Mouse (Mus musculus) CH12.LX (cell line): Measurements from ENCODE around the gene Abtb2. TPM values are rescaled to one million over a fixed set of nuclear protein-coding genes. Genes with fewer than 3 reads are reported as not detected.

ENCODE experiments used
- DNase-seq: peaks from one replicate; pipeline ENCODE4 v3.0.0-alpha.2; 2013; ENCODE audit errors: extremely low read depth
- H3K27ac ChIP-seq: 2 replicates; pipeline ENCODE4 v1.5.1; 2012; ENCODE audit warnings: low read depth, mild to moderate bottlenecking, control low read depth, moderate library complexity; ENCODE audit not compliant: insufficient read depth
- H3K27me3 ChIP-seq: replicated peaks from 2 replicates; pipeline ENCODE3; 2012; ENCODE audit warnings: inconsistent platforms
- H3K36me3 ChIP-seq, 2 experiments: replicated peaks in 1 of 2; 2 replicates each; pipeline versions ENCODE3 to v1.6.1; 2012; ENCODE audit warnings: inconsistent platforms in 1 of 2, low read length in 1 of 2, mild to moderate bottlenecking in 1 of 2, mixed read lengths in 1 of 2, moderate library complexity in 1 of 2; ENCODE audit not compliant: control insufficient read depth in 1 of 2, insufficient read depth in 1 of 2
- H3K4me1 ChIP-seq, 2 experiments: 2 replicates each; pipeline ENCODE4 v1.6.1; 2012; ENCODE audit warnings: inconsistent platforms in 1 of 2, moderate library complexity in 1 of 2; ENCODE audit not compliant: insufficient read depth in 2 of 2, control insufficient read depth in 1 of 2
- H3K4me2 ChIP-seq: 2 replicates; pipeline ENCODE4 v1.6.1; 2012; ENCODE audit warnings: low read depth, mild to moderate bottlenecking, control low read depth; ENCODE audit not compliant: poor library complexity, insufficient read depth, severe bottlenecking
- H3K4me3 ChIP-seq, 3 experiments: fragments of 150-350 bp in 1 of 3; sonication (generic) in 1 of 3; replicated peaks in 1 of 3; 2 replicates each; pipeline versions ENCODE3 to v1.5.1; 2011 to 2012; ENCODE audit warnings: low read depth in 2 of 3, low read length in 2 of 3, mild to moderate bottlenecking in 2 of 3, moderate library complexity in 2 of 3, control low read depth in 1 of 3, improper control_type of control experiment in 1 of 3, inconsistent platforms in 1 of 3, mixed read lengths in 1 of 3; ENCODE audit not compliant: poor library complexity in 1 of 3
- H3K79me2 ChIP-seq: replicated peaks from 2 replicates; pipeline ENCODE4 v1.6.1; 2012; ENCODE audit warnings: mild to moderate bottlenecking, moderate library complexity; ENCODE audit not compliant: control insufficient read depth, poor library complexity, insufficient read depth, severe bottlenecking; ENCODE audit errors: extremely low read depth
- H3K9ac ChIP-seq: 2 replicates; pipeline ENCODE4 v1.6.1; 2012; ENCODE audit warnings: low read depth, mild to moderate bottlenecking, control low read depth, moderate library complexity; ENCODE audit not compliant: insufficient read depth
- H3K9me3 ChIP-seq: replicated peaks from 2 replicates; pipeline ENCODE3; 2012; ENCODE audit warnings: low read length, inconsistent platforms, mixed read lengths
- BHLHE40 ChIP-seq: IDR thresholded peaks from 2 replicates; pipeline ENCODE4 v1.6.1; 2011; ENCODE audit warnings: mild to moderate bottlenecking, low read depth, low read length, improper control_type of control experiment
- ELF1 ChIP-seq: IDR thresholded peaks from 2 replicates; pipeline ENCODE4 v1.6.1; 2014; ENCODE audit warnings: low read depth, mild to moderate bottlenecking, inconsistent platforms, low read length, improper control_type of control experiment
- EP300 ChIP-seq: IDR thresholded peaks from 2 replicates; pipeline ENCODE4 v1.6.1; 2011; ENCODE audit warnings: low read length, improper control_type of control experiment
- ETS1 ChIP-seq: conservative IDR thresholded peaks from 2 replicates; pipeline ENCODE4 v1.6.1; 2012; ENCODE audit warnings: low read depth, mild to moderate bottlenecking, inconsistent platforms, low read length, improper control_type of control experiment, moderate library complexity
- HCFC1 ChIP-seq: IDR thresholded peaks from 2 replicates; pipeline ENCODE4 v1.6.1; 2012; ENCODE audit warnings: low read depth, mild to moderate bottlenecking, inconsistent platforms, low read length, improper control_type of control experiment
- IRF4 ChIP-seq: IDR thresholded peaks from 2 replicates; pipeline ENCODE4 v1.6.1; 2014; ENCODE audit warnings: low read depth, mild to moderate bottlenecking, inconsistent platforms, low read length, improper control_type of control experiment
- JUN ChIP-seq: IDR thresholded peaks from 2 replicates; pipeline ENCODE4 v1.6.1; 2011; ENCODE audit warnings: low read depth, mild to moderate bottlenecking, low read length, improper control_type of control experiment, moderate library complexity; ENCODE audit not compliant: insufficient read depth
- MAFK ChIP-seq: IDR thresholded peaks from 2 replicates; pipeline ENCODE4 v1.6.1; 2011; ENCODE audit warnings: low read length, improper control_type of control experiment; ENCODE audit not compliant: insufficient replicate concordance
- MEF2A ChIP-seq: IDR thresholded peaks from 2 replicates; pipeline ENCODE4 v1.6.1; 2014; ENCODE audit warnings: low read depth, mild to moderate bottlenecking, inconsistent platforms, low read length, improper control_type of control experiment, borderline replicate concordance
- MXI1 ChIP-seq: IDR thresholded peaks from 2 replicates; pipeline ENCODE4 v1.6.1; 2011; ENCODE audit warnings: mild to moderate bottlenecking, low read depth, low read length, improper control_type of control experiment
- MYC ChIP-seq: IDR thresholded peaks from 2 replicates; pipeline ENCODE4 v1.6.1; 2011; ENCODE audit warnings: low read depth, mild to moderate bottlenecking, improper control_type of control experiment, low read length
- NRF1 ChIP-seq: IDR thresholded peaks from 2 replicates; pipeline ENCODE4 v1.6.1; 2014; ENCODE audit warnings: low read depth, mild to moderate bottlenecking, inconsistent platforms, low read length, improper control_type of control experiment, moderate library complexity
- SMC3 ChIP-seq: IDR thresholded peaks from 2 replicates; pipeline ENCODE4 v1.6.1; 2011; ENCODE audit warnings: low read depth, low read length, improper control_type of control experiment
- TCF12 ChIP-seq: IDR thresholded peaks from 2 replicates; pipeline ENCODE4 v1.6.1; 2014; ENCODE audit warnings: low read depth, mild to moderate bottlenecking, inconsistent platforms, low read length, improper control_type of control experiment
- UBTF ChIP-seq: IDR thresholded peaks from 2 replicates; pipeline ENCODE4 v1.6.1; 2012; ENCODE audit warnings: low read depth, mild to moderate bottlenecking, inconsistent platforms, low read length, improper control_type of control experiment, moderate library complexity
- USF1 ChIP-seq: IDR thresholded peaks from 2 replicates; pipeline ENCODE4 v1.6.1; 2014; ENCODE audit warnings: low read depth, mild to moderate bottlenecking, inconsistent platforms, low read length, improper control_type of control experiment
- USF2 ChIP-seq: conservative IDR thresholded peaks from 2 replicates; pipeline ENCODE4 v1.6.1; 2011; ENCODE audit warnings: low read depth, low read length, improper control_type of control experiment
- dilution Hi-C: fragments of 300-500 bp; cut with MboI; formaldehyde crosslinking; loops from 2 replicates; pipeline ENCODE4 v1.14.3; 2020; ENCODE audit warnings: low sequenced_read_pairs; ENCODE audit not compliant: extremely low pct_unique_long_range_greater_than_20kb, extremely low pct_ligation_motif_present
- in situ Hi-C: fragments of 300-500 bp; cut with MboI; formaldehyde crosslinking; loops from 3 replicates; pipeline ENCODE4 v1.14.3; 2019; ENCODE audit warnings: low sequenced_read_pairs, low pct_ligation_motif_present, low pct_unique_long_range_greater_than_20kb, mixed read lengths
- polyA plus RNA-seq: library from polyadenylated mRNA; unstranded; fragments of >175 nt; gene quantifications from 2 replicates; pipeline ENCODE4 v1.2.1, GENCODE M21; 2012; ENCODE audit warnings: low read depth; ENCODE audit not compliant: insufficient read length
- total RNA-seq, 2 experiments: library from RNA; depleted of rRNA; stranded (reverse); fragments of 300-350 nt in 1 of 2; fragments of >200 nt in 1 of 2; gene quantifications; 2 replicates each; pipeline ENCODE4 v1.2.3; 2012 to 2014

Gene Abtb2
- total and polyA plus RNA-seq, 3 experiments, result 2.9 to 7.7 (median 3.8) TPM

DNA sequence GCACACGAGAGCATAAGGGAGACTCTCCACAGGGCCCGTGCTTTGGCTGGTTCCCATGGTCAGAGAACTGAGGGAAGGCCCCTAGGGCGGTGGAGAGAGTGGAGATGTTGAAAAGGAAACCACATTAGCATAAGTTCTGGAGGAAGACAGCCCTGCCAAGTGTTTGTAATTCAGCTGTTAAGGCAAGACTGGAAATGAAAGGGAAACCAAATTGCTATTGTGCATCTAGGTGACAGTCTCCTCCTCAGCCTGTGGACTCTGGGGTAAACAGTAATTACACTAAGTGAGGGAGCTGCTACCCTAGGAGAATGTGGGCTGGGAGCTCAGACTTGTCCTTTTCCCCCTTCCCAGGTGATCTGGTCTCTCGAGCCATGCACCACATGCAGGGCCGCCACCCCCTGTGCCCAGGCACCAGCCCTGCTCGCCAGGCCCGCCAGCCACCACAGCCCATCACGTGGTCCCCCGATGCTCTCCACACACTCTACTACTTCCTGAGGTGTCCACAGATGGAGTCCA is 116.9 kb downstream of the Abtb2 start:
- H3K27me3 ChIP-seq, result no peaks in the 10 kb centered on the region
- H3K4me3 ChIP-seq, result peak overlapping the region in 2 of 3 experiments; percentile 22 to 34
- in situ Hi-C loops, result no loop called here
- TF ChIP-seq SMC3, result no peak
- TF ChIP-seq TCF12, result 0 out of 2 replicates have a peak, but pooled peaks have one; percentile 21
- peak; percentile 57 for TF ChIP-seq BHLHE40
- 0 out of 2 replicates have a peak, but pooled peaks have one; percentile 30 for TF ChIP-seq MYC
- no peak for TF ChIP-seq MAFK
- TF ChIP-seq USF2, result peak; percentile 49; the same call in 1 of the 2 replicates
- TF ChIP-seq MXI1, result peak; percentile 35
- peak; percentile 65 for TF ChIP-seq USF1
- no peak for TF ChIP-seq ELF1
- TF ChIP-seq NRF1, result no peak
- peak; percentile 85 for TF ChIP-seq ETS1
- TF ChIP-seq, all 38 proteins: peak for 7
- dilution Hi-C loops, result no loop called here
- H3K4me1 ChIP-seq, result peaks cover 49 to 92% of the 10 kb centered on the region in 2 experiments
- H3K4me2 ChIP-seq, result peak overlapping the region; percentile 57
- peak overlapping the region; percentile 89 for H3K27ac ChIP-seq
- peak; percentile 66 for DNase-seq
- H3K9me3 ChIP-seq, result no peaks in the 10 kb centered on the region
- no peaks in the 10 kb centered on the region for H3K79me2 ChIP-seq
- H3K9ac ChIP-seq, result peak overlapping the region; percentile 72
- H3K36me3 ChIP-seq, result peaks cover 0 to 5% of the 10 kb centered on the region in 2 experiments

DNA sequence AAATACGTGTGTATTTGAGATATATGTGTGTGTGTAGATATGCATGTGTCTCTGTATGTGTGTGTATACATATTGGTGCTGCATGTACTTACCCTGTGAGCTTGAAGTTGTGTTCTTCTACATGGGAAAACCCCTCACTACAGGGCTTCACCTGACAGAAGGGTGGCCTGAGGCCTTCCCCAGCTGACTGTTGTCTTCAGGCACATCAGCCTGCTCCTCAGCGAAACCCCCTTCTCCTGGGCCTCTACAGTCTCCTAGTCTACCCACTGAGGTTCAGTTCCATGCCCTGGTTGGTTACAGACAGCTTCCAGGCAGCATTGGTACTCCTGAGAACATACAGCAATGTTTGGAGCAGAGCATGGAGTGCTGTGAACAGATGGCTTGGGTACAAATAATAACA is 118.3 kb downstream of the Abtb2 start:
- in situ Hi-C loops (no loop called here), dilution Hi-C loops (no loop called here)
- DNase-seq, result peak; percentile 59
- TF ChIP-seq IRF4, result 0 out of 2 replicates have a peak, but pooled peaks have one; percentile 35
- TF ChIP-seq UBTF, result no peak; the same call in 1 of the 2 replicates
- TF ChIP-seq USF1, result no peak
- TF ChIP-seq JUN, result no peak
- peak; percentile 50; the same call in 1 of the 2 replicates for TF ChIP-seq MEF2A
- peak; percentile 89 for TF ChIP-seq BHLHE40
- TF ChIP-seq HCFC1, result no peak
- TF ChIP-seq ETS1, result peak; percentile 92
- peak; percentile 68 for TF ChIP-seq EP300
- peak; percentile 65; the same call in 1 of the 2 replicates for TF ChIP-seq TCF12
- peaks cover 44 to 77% of the 10 kb centered on the region in 2 experiments for H3K4me1 ChIP-seq
- no peaks in the 10 kb centered on the region for H3K27me3 ChIP-seq
- H3K27ac ChIP-seq, result peak overlapping the region; percentile 66
- no peak overlapping the region for H3K4me3 ChIP-seq
- H3K36me3 ChIP-seq, result peaks cover 0 to 5% of the 10 kb centered on the region in 2 experiments
- H3K4me2 ChIP-seq, result peak overlapping the region; percentile 52
- no peak overlapping the region for H3K9ac ChIP-seq
- H3K79me2 ChIP-seq, result no peaks in the 10 kb centered on the region
- no peaks in the 10 kb centered on the region for H3K9me3 ChIP-seq
